Mouse (Mus musculus) left cerebral cortex, adult 9 months (tissue): ENCODE measurements at regions not wholly inside any gene's neighbourhood (a gene's known extent, or its start where the extent isn't known, plus 50 kb on each side); places are given as distances from the start of the nearest gene placed in this dataset.
A peak's percentile ranks its signal among the peaks of the same experiment; 100 is the strongest.

ENCODE experiments used
- DNase-seq, 2 experiments: peaks; one replicate each; pipeline ENCODE4 v3.0.0; 2022; ENCODE audit warnings: low spot score in 2 of 2

DNA sequence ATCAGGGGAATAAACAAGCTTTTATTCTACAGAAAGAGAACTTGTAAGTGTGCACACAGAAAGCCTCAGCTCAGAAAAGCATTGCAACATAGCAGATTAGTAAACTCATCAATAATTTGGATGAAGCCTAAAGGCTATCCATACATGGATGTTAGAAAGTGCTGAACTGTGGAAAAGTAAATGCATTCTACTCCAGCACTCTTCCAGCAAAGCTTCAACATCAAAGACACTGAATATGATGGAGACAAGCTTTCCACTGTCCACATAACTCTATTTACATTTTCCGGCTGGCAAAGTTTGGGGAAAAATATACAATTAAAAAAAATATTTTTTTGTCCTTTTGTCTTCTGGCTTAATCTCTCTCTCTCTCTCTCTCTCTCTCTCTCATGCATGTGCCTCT lies 69.7 kb downstream of the Slitrk6 start:
- no peak for DNase-seq

GRCm38 (mm10) chr14:110679741-110680140 lies 75.2 kb downstream of the Slitrk6 start:
- DNase-seq = no peak

DNA sequence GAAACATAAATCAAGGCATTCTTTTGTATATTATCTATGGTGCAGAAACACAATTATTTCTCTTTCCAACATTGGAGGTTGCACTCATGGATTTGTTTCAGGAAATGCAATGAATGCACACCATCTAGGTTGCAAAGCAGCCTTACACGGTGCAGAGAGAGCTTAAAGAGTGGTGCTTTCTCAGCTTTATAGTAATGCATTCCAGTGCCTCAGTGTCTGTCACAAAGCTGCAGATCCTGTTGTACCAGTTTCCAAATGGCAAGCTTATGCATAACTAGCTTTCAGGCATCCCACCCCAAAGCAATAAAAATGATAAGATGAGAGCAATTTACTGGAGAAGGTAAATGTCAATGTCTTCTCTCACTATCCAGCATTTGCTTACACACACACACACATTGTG lies 89.2 kb downstream of the Slitrk6 start:
- DNase-seq = no peak

- DNase-seq = no peak
These were observed 91.7 kb downstream of the Slitrk6 start for GRCm38 (mm10) chr14:110663231-110663630.

- DNase-seq = no peak
These were observed 120.8 kb downstream of the Slitrk6 start for GRCm38 (mm10) chr14:110634147-110634546.

DNA sequence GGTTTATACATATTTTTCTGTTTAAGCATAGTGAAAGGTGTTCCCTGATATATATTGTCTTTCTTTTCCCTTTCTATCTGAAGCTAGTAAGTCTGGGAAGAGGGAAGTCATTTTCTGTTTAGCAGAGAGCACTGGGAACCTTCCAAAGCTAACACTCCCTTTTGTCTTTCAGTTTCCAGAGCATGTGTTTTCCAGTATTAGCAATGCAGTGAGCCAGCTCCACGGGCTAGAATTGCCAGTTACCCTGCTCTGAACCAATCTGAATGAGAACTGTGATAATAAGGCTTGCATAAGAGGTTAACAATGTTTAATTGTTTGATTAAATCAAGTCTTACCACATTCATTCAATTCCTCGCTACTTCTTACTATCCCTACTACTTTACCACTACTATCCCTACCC lies 131.2 kb downstream of the Slitrk6 start:
- DNase-seq = peak in 1 of 2 experiments; percentile 4

DNA sequence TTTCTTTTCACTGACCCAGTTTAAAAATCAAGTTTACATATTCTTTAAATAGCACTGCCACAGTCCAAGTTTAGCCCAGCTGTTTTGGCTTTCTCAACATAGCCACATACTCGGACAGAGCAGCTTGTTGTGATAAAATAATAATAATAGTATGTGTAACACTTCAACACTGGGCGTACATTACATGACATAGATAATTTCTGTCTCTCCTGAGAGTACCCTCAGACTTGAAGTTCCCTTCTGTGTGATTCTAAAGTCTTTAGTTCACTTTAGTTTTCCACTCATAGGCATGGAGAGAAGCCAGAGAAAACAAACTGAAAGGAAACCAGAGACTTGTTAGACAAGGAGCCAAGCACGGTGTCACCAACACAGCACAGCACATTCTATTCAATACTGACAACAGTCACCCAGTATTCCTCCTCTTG lies 136.4 kb downstream of the Slitrk6 start:
- DNase-seq = no peak

GRCm38 (mm10) chr14:110616447-110616846 lies 138.5 kb downstream of the Slitrk6 start:
- DNase-seq = no peak

- DNase-seq = no peak
These were observed 174.6 kb downstream of the Slitrk6 start for GRCm38 (mm10) chr14:110580311-110580710.

DNA sequence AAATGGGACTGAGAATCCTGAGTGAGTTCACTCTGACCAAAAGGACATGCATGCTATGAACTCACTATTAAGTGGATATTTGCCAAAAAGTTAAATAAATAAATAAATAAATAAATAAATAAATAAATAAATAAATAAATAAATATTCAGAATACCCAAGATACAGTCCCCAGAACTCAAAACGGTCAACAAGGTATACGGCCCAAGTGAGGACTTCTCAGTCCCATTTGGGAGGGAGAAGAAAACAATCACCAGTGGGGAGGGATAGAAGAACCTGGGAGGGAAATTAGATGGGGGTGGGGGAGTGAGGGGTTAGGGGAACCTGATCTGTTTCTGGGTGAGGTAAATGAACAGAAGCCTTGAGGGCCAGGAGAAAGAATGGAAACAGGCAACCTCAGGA lies 184.2 kb downstream of the Slitrk6 start:
- no peak for DNase-seq

GRCm38 (mm10) chr14:110565783-110566445 lies 189.0 kb downstream of the Slitrk6 start:
- DNase-seq = no peak

- no peak for DNase-seq
These were observed 190.3 kb downstream of the Slitrk6 start for GRCm38 (mm10) chr14:110564621-110565020.

DNA sequence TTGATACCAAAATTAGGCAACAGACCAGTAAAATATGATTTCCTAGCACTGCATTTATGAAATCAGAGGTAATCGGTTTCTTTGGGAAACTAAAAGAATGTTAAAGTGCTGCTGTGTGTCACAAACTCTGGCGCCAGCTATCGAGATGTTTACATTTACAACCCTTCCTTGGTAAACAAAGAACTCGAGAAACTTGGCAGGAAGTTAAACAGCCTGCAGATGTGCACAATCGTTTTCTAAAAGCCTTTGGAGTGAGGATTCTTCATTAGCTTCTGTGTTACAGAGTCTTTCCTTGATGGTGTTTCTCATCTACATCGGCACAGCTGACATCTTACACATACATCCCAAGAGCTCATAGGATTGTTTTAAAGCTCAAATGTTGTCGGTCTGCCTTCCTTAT lies 209.7 kb downstream of the Slitrk6 start:
- no peak for DNase-seq

GRCm38 (mm10) chr14:110543303-110544134 lies 211.4 kb downstream of the Slitrk6 start:
- DNase-seq = no peak

DNA sequence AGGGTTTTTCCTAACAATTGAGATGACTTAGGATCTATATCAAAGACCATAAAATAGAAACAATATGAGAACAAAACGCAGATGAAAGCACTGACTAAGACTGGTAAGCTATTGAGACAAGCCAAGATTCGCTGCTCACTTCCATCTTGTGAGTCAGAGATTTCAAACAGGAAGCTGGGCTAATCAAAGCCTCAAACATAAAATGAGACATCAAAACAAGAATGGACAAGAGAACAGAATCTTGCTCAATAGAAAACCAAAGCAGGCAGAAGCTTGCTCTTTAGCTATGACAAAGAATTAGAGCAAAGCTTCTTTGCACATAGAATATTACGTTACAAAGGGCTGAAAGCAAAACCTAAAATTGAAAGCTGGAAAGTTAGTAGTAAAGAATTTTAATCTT lies 227.6 kb downstream of the Slitrk6 start:
- DNase-seq = no peak

- no peak for DNase-seq
These were observed 269.9 kb downstream of the Slitrk6 start for GRCm38 (mm10) chr14:110485057-110485456.

DNA sequence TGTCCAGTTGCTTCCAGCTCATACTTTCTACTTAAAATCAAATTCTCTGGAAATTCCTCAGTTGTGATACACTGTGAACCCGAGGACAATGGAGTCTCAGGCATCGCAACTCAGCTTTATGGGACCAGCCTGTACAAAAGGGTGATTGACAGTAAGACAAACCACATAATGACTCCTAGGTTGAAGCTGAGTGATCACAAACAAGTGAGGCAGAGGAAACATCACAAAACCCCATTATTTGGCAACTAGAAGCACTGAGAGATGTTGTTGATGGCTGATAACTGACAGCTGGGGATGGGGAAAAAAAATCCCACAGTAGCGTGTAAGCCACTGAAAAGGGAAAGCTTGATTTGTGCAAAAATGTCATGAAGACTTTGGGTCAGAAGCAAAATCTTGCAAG lies 282.2 kb downstream of the Slitrk6 start:
- no peak for DNase-seq

DNA sequence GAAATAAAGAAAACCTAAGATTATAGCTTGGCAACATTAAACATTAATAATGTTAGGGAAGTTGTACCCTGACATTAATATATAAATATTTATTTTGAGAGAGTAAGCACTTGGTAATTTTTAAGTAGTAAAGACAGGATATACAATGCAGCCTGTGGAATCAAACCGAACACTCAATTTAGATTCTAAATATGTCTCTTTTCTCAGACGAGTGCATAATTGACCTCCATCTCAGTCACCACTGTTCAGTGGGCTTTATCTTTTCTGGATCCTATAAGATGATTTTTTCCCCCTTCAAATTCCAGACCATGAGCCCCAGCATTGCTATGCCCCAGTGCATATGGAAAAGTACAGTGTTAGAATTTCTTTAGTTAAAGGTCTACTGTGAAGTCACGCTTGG lies 282.8 kb downstream of the Slitrk6 start:
- no peak for DNase-seq

DNA sequence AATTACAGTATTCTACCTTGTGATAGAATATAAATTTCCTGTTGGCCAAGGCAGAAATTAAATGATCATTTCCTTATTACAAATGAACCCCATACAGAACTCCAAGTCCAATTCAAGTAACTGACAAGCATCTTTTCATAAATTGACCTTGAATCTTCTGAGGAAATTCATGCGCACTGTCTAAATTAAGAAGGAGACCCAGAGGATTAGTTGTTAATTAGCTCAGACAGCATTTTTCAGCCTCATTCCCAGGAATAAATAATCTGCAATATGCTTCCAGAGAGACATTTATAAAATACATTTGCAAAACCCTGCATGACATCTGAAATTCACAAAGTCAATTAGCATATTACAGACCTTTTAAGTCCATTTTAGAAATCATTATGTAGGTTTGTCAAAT lies 284.2 kb downstream of the Slitrk6 start:
- no peak for DNase-seq

GRCm38 (mm10) chr14:110468457-110469311 lies 286.3 kb downstream of the Slitrk6 start:
- DNase-seq = no peak
